Mouse (Mus musculus) adrenal gland, adult 10 weeks (tissue): ENCODE data around the gene Chst1. TPM values are rescaled to one million over a fixed set of nuclear protein-coding genes. Genes with fewer than 3 reads are reported as not detected.

Source experiments
- polyA plus RNA-seq: library from polyadenylated mRNA; stranded (reverse); fragments of 350-450 nt; fragmentation: Illumina TruSeq; extraction: RNeasy Lipid Tissue Mini Kit (QIAGEN cat#74804); gene quantifications from one replicate; pipeline ENCODE4 v1.2.3, GENCODE M21; 2014; ENCODE audit warnings: low read depth, low replicate concordance

Gene Chst1
- polyA plus RNA-seq = 1.5 TPM

GRCm38 (mm10) chr2:92599487-92600347 lies at the start of gene Chst1:
Gene Chst1 (plus strand): TSS chr2:92599707.

Other genes with a start within 250 kb of the Chst1 start
- gene Pex16, start 225.0 kb upstream of the Chst1 start, polyA plus RNA-seq = 1.0 TPM
- gene Large2, start 224.8 kb upstream of the Chst1 start, polyA plus RNA-seq = not detected
- 1.4 TPM for gene 1700029I15Rik, start 217.2 kb upstream of the Chst1 start, polyA plus RNA-seq
- 3.8 TPM for gene Mapk8ip1, start 198.4 kb upstream of the Chst1 start, polyA plus RNA-seq
- gene Cry2, start 165.7 kb upstream of the Chst1 start, polyA plus RNA-seq = 4.5 TPM
- 4.2 TPM for gene Slc35c1, start 139.2 kb upstream of the Chst1 start, polyA plus RNA-seq